Mouse (Mus musculus) embryonic facial prominence, embryonic 13.5 days (tissue): Measurements from ENCODE around the gene Edem2. TPM values are rescaled to one million over a fixed set of nuclear protein-coding genes. Genes with fewer than 3 reads are reported as not detected.

Experiments used
- ATAC-seq: fragments of 200-750 bp; cut with Nextera tagmentation; 2 replicates; pipeline ENCODE4 v1.8.0; 2017; ENCODE audit warnings: low read depth; ENCODE audit not compliant: insufficient number of reproducible peaks, insufficient read depth, low FRiP score, low TSS enrichment
- H3K27ac ChIP-seq: fragments of 300-500 bp; sonication (generic); 2 replicates; pipeline ENCODE4 v1.5.1; 2015; ENCODE audit warnings: moderate library complexity, mild to moderate bottlenecking, inconsistent platforms
- H3K27me3 ChIP-seq: fragments of 300-500 bp; sonication (generic); 2 replicates; pipeline ENCODE4 v1.6.1; 2015; ENCODE audit warnings: mild to moderate bottlenecking, inconsistent platforms
- H3K36me3 ChIP-seq: fragments of 300-500 bp; sonication (generic); 2 replicates; pipeline ENCODE4 v1.6.1; 2015; ENCODE audit warnings: mild to moderate bottlenecking, inconsistent platforms
- H3K4me1 ChIP-seq: fragments of 300-500 bp; sonication (generic); 2 replicates; pipeline ENCODE4 v1.6.1; 2015; ENCODE audit warnings: inconsistent platforms
- H3K4me2 ChIP-seq: fragments of 300-500 bp; sonication (generic); 2 replicates; pipeline ENCODE4 v1.6.1; 2015; ENCODE audit warnings: moderate library complexity, mild to moderate bottlenecking, inconsistent platforms
- H3K4me3 ChIP-seq: fragments of 300-500 bp; sonication (generic); 2 replicates; pipeline ENCODE4 v1.5.1; 2015; ENCODE audit warnings: mild to moderate bottlenecking, inconsistent platforms
- H3K9ac ChIP-seq: fragments of 300-500 bp; sonication (generic); 2 replicates; pipeline ENCODE4 v1.6.1; 2015; ENCODE audit warnings: mild to moderate bottlenecking, inconsistent platforms
- H3K9me3 ChIP-seq: fragments of 300-500 bp; sonication (generic); 2 replicates; pipeline ENCODE4 v1.6.1; 2016; ENCODE audit warnings: inconsistent platforms
- WGBS: fragments of 180-500 bp; shearing (Covaris S2); methylation state at CpG from one replicate; pipeline ENCODE4 v1.1.7; 2015; ENCODE audit warnings: mixed read lengths; 5-methylcytosine and 5-hydroxymethylcytosine counted together
- polyA plus RNA-seq: library from polyadenylated mRNA; unstranded; fragments of >200 nt; fragmentation: Nextera tagmentation; extraction: Ambion mirVana; gene quantifications from 2 replicates; pipeline ENCODE4 v1.2.1, GENCODE M21; 2015

Edem2 gene
- polyA plus RNA-seq, 1 experiment from 2014 or later: 32.5 TPM

GRCm38 (mm10) chr2:155663097-155663496 is 66.2 kb downstream of the Edem2 start:
- H3K9ac ChIP-seq: no peak overlapping the region
- no peaks in the 10 kb centered on the region for H3K27me3 ChIP-seq
- no peaks in the 10 kb centered on the region for H3K4me1 ChIP-seq
- H3K4me3 ChIP-seq: no peak overlapping the region
- peaks cover 87% of the 10 kb centered on the region for H3K36me3 ChIP-seq
- H3K27ac ChIP-seq: no peak overlapping the region
- no peak for ATAC-seq
- 24% methylated on average over 5 of the region's 5 CpGs for WGBS
- no peak overlapping the region for H3K4me2 ChIP-seq
- no peaks in the 10 kb centered on the region for H3K9me3 ChIP-seq

- Histone ChIP-seq H3K9me3 (no peaks in the 10 kb centered on the region), H3K36me3 (peaks cover 87% of the 10 kb centered on the region), H3K27me3 (no peaks in the 10 kb centered on the region), H3K4me3 (no peak overlapping the region), H3K4me1 (no peaks in the 10 kb centered on the region), H3K9ac (no peak overlapping the region), H3K4me2 (no peak overlapping the region), H3K27ac (no peak overlapping the region)
- no peak for ATAC-seq
- WGBS: 93% methylated on average over 5 of the region's 5 CpGs
Measured at GRCm38 (mm10) chr2:155662390-155662789, 66.9 kb downstream of the Edem2 start.

GRCm38 (mm10) chr2:155655759-155656372 is 73.4 kb downstream of the Edem2 start:
- no peaks in the 10 kb centered on the region for H3K4me1 ChIP-seq
- no peak overlapping the region for H3K4me2 ChIP-seq
- no peak overlapping the region for H3K9ac ChIP-seq
- H3K36me3 ChIP-seq: peaks cover 86% of the 10 kb centered on the region
- ATAC-seq: no peak
- H3K4me3 ChIP-seq: no peak overlapping the region
- H3K27ac ChIP-seq: no peak overlapping the region
- no peaks in the 10 kb centered on the region for H3K9me3 ChIP-seq
- H3K27me3 ChIP-seq: no peaks in the 10 kb centered on the region
- WGBS: 90% methylated on average over 6 of the region's 6 CpGs

- H3K36me3 ChIP-seq: peaks cover 90% of the 10 kb centered on the region
- ATAC-seq: no peak
- no peak overlapping the region for H3K27ac ChIP-seq
- H3K27me3 ChIP-seq: no peaks in the 10 kb centered on the region
- 96% methylated on average over 5 of the region's 5 CpGs for WGBS
- H3K4me3 ChIP-seq: no peak overlapping the region
- no peak overlapping the region for H3K4me2 ChIP-seq
- H3K9me3 ChIP-seq: no peaks in the 10 kb centered on the region
- H3K4me1 ChIP-seq: no peaks in the 10 kb centered on the region
- H3K9ac ChIP-seq: no peak overlapping the region
Measured at GRCm38 (mm10) chr2:155652618-155653017, 76.7 kb downstream of the Edem2 start.

Other genes starting within 250 kb of the Edem2 start
- gene Acss2, start 211.5 kb downstream of the Edem2 start, polyA plus RNA-seq: 12.2 and 13.1 TPM in 2 replicates
- gene Ggt7, start 211.2 kb downstream of the Edem2 start, polyA plus RNA-seq: 13.7 and 14.3 TPM in 2 replicates
- 32.2 and 35.5 TPM in 2 replicates for gene Gss, start 136.7 kb downstream of the Edem2 start, polyA plus RNA-seq
- gene Myh7b, start 118.3 kb downstream of the Edem2 start, polyA plus RNA-seq: 0.28 and 0.55 TPM in 2 replicates
- gene Trpc4ap, start 37.1 kb downstream of the Edem2 start, polyA plus RNA-seq: 137 and 142 TPM in 2 replicates
- gene Gm17581, start 6.4 kb upstream of the Edem2 start, polyA plus RNA-seq: not detected in 2 replicates
- gene Procr, start 21.6 kb upstream of the Edem2 start, polyA plus RNA-seq: 4.9 and 7.0 TPM in 2 replicates
- gene Mmp24, start 45.9 kb upstream of the Edem2 start, polyA plus RNA-seq: 0.14 and 0.32 TPM in 2 replicates
- 16.6 and 17.5 TPM in 2 replicates for gene BC029722, start 90.0 kb upstream of the Edem2 start, polyA plus RNA-seq
- 174 and 201 TPM in 2 replicates for gene Eif6, start 97.5 kb upstream of the Edem2 start, polyA plus RNA-seq
- 0.98 and 1.6 TPM in 2 replicates for gene Fam83c, start 105.4 kb upstream of the Edem2 start, polyA plus RNA-seq
- gene Uqcc1, start 200.8 kb upstream of the Edem2 start, polyA plus RNA-seq: 58.6 and 67.5 TPM in 2 replicates
- gene Gm15557, start 211.3 kb upstream of the Edem2 start, polyA plus RNA-seq: not detected in 2 replicates
- 2.7 and 2.8 TPM in 2 replicates for gene Gdf5, start 215.9 kb upstream of the Edem2 start, polyA plus RNA-seq
- gene Cep250, start 227.0 kb upstream of the Edem2 start, polyA plus RNA-seq: 33.0 and 35.7 TPM in 2 replicates